Mouse (Mus musculus) intestine, embryonic 14.5 days (tissue): ENCODE results near the gene Tnfaip3. TPM values are rescaled to one million over a fixed set of nuclear protein-coding genes. Genes with fewer than 3 reads are reported as not detected.

Source experiments
- ATAC-seq: fragments of 200-750 bp; cut with Nextera tagmentation; replicated peaks from 2 replicates; pipeline ENCODE4 v1.8.0; 2017; ENCODE audit warnings: low read depth, moderate number of reproducible peaks, moderate TSS enrichment, moderate library complexity; ENCODE audit not compliant: low FRiP score, low TSS enrichment
- DNase-seq: peaks from one replicate; pipeline ENCODE4 v3.0.0-alpha.2; 2018; ENCODE audit warnings: low spot score
- H3K27ac ChIP-seq: fragments of 300-500 bp; sonication (generic); 2 replicates; pipeline ENCODE4 v1.5.1; 2014; ENCODE audit warnings: low read depth, mild to moderate bottlenecking, control low read depth
- H3K27me3 ChIP-seq: fragments of 300-500 bp; sonication (generic); replicated peaks from 2 replicates; pipeline ENCODE4 v1.6.1; 2014; ENCODE audit warnings: low read length, control low read depth; ENCODE audit not compliant: control insufficient read depth, insufficient read depth
- H3K36me3 ChIP-seq: fragments of 300-500 bp; sonication (generic); 2 replicates; pipeline ENCODE4 v1.6.1; 2014; ENCODE audit warnings: low read length, control low read depth; ENCODE audit not compliant: control insufficient read depth, insufficient read depth
- H3K4me1 ChIP-seq: fragments of 300-500 bp; sonication (generic); replicated peaks from 2 replicates; pipeline ENCODE4 v1.6.1; 2014; ENCODE audit warnings: low read length, control low read depth, mixed read lengths; ENCODE audit not compliant: control insufficient read depth, insufficient read depth
- H3K4me2 ChIP-seq: fragments of 300-500 bp; sonication (generic); 2 replicates; pipeline ENCODE4 v1.6.1; 2014; ENCODE audit warnings: low read length
- H3K4me3 ChIP-seq: fragments of 300-500 bp; sonication (generic); 2 replicates; pipeline ENCODE4 v1.5.1; 2014; ENCODE audit warnings: low read depth, low read length, control low read depth, mixed read lengths
- H3K9ac ChIP-seq: fragments of 300-500 bp; sonication (generic); 2 replicates; pipeline ENCODE4 v1.6.1; 2014; ENCODE audit warnings: mild to moderate bottlenecking, low read length
- H3K9me3 ChIP-seq: fragments of 300-500 bp; sonication (generic); 2 replicates; pipeline ENCODE4 v1.6.1; 2016; ENCODE audit warnings: low read length, control low read depth; ENCODE audit not compliant: control insufficient read depth
- WGBS: fragments of 180-500 bp; shearing (Covaris S2); extraction: QIAGEN DNeasy Blood & Tissue Kit; methylation state at CpG from one replicate; pipeline ENCODE4 v1.1.7; 2014; 5-methylcytosine and 5-hydroxymethylcytosine counted together
- polyA plus RNA-seq: library from polyadenylated mRNA; unstranded; fragments of >200 nt; fragmentation: Nextera tagmentation; extraction: Ambion mirVana; gene quantifications from 2 replicates; pipeline ENCODE4 v1.2.1, GENCODE M21; 2014

The Tnfaip3 gene
- polyA plus RNA-seq, 1 experiment from 2014 or later, result 2.8 TPM

GRCm38 (mm10) chr10:18964856-18965255, 50.6 kb downstream of the Tnfaip3 start:
- no peaks in the 10 kb centered on the region for H3K27me3 ChIP-seq
- H3K9ac ChIP-seq, result no peak overlapping the region
- no peak for DNase-seq
- ATAC-seq, result no peak
- no peak overlapping the region for H3K27ac ChIP-seq
- H3K36me3 ChIP-seq, result no peaks in the 10 kb centered on the region
- WGBS, result 81% methylated on average over 7 of the region's 7 CpGs
- no peaks in the 10 kb centered on the region for H3K4me1 ChIP-seq
- no peaks in the 10 kb centered on the region for H3K9me3 ChIP-seq
- H3K4me3 ChIP-seq, result no peak overlapping the region
- no peak overlapping the region for H3K4me2 ChIP-seq

GRCm38 (mm10) chr10:18959777-18960492, 55.5 kb downstream of the Tnfaip3 start:
- Histone ChIP-seq H3K4me3 (no peak overlapping the region), H3K27me3 (no peaks in the 10 kb centered on the region), H3K36me3 (no peaks in the 10 kb centered on the region), H3K9ac (no peak overlapping the region), H3K4me1 (no peaks in the 10 kb centered on the region), H3K9me3 (no peaks in the 10 kb centered on the region), H3K4me2 (no peak overlapping the region), H3K27ac (no peak overlapping the region)
- DNase-seq (no peak), ATAC-seq (no peak)
- 72% methylated on average over 14 of the region's 14 CpGs for WGBS

GRCm38 (mm10) chr10:18953706-18954071, 61.8 kb downstream of the Tnfaip3 start:
- ATAC-seq, result no peak
- WGBS, result 25% methylated on average over 1 of the region's 1 CpGs
- no peaks in the 10 kb centered on the region for H3K36me3 ChIP-seq
- DNase-seq, result no peak
- H3K4me1 ChIP-seq, result no peaks in the 10 kb centered on the region
- no peaks in the 10 kb centered on the region for H3K9me3 ChIP-seq
- H3K27ac ChIP-seq, result no peak overlapping the region
- no peak overlapping the region for H3K4me3 ChIP-seq
- no peak overlapping the region for H3K4me2 ChIP-seq
- no peaks in the 10 kb centered on the region for H3K27me3 ChIP-seq
- H3K9ac ChIP-seq, result no peak overlapping the region

DNA sequence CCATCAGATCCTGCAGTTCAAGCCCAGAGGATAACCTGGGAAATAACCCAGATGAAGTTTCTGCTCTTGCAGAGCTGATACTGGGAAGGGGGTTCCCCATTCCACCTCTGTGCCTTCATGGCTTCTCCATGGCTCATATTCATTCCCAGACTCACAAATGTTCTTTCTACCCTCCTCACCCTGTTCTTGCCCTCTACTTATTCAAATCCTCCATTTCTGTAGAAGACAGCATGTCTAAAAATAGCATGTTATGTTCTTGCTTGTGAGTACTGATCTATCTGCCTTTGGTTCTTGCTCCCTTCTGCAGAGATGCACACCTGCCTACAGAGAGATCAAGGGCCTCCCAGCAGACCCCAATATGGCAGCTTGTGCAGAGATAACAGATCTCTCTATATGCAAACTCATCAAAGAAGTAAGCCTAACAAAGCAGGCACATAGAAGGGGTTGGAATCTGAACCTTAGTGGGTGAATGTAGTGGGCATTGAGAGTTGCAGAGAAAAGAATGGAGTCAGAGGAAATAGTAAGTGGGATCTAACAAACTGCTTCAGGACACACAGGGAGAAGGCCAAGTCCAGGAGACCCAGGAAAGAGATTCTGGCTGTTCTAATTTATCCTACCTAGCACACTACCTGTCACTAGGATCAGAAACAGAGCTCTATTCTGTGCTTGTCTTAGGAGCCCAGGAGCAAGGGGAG, 62.3 kb downstream of the Tnfaip3 start:
- H3K36me3 ChIP-seq, result no peaks in the 10 kb centered on the region
- no peak overlapping the region for H3K9ac ChIP-seq
- H3K9me3 ChIP-seq, result no peaks in the 10 kb centered on the region
- H3K4me1 ChIP-seq, result no peaks in the 10 kb centered on the region
- DNase-seq (no peak), ATAC-seq (no peak)
- no peak overlapping the region for H3K4me2 ChIP-seq
- H3K27ac ChIP-seq, result no peak overlapping the region
- no peak overlapping the region for H3K4me3 ChIP-seq
- H3K27me3 ChIP-seq, result no peaks in the 10 kb centered on the region

Other genes with a start within 250 kb of the Tnfaip3 start
- 0.09 and 0.12 TPM in 2 replicates for gene Gm4922, start 228.9 kb downstream of the Tnfaip3 start, polyA plus RNA-seq
- gene Perp, start 170.6 kb downstream of the Tnfaip3 start, polyA plus RNA-seq, result 18.1 and 21.4 TPM in 2 replicates